Comparison of ENCODE assay signal across 10 mouse cellular contexts in genomic region chr9:52472859-52473258, GRCm38 (mm10).
DNase-seq lines count a peak whose midpoint lies in the region; ATAC-seq and TF ChIP-seq lines count a peak whose summit lies in the region.
"Had no signal": no experiment of that assay in that cellular context is flagged by ENCODE, and none has a peak within 500 bp of the region (broad histone marks: within the 10 kb centered on the region; RNA-seq: fewer than 3 reads in every experiment).

No protein-coding gene starts in this region.

- peak; percentile 20 for DNase-seq in adrenal gland, postnatal 10 days
- DNase-seq in adrenal gland, postnatal 4 days (ENCODE audit: low spot score in 2 of 2) = no peak
- peak; percentile 14 to 40 for DNase-seq in left cerebral cortex, adult 2 months (ENCODE audit: extremely low spot score in 1 of 2, low spot score in 2 of 2)
- DNase-seq in left cerebral cortex, postnatal 10 days (ENCODE audit: extremely low spot score in 1 of 2, low spot score in 2 of 2) = no peak
- DNase-seq in cerebellum, postnatal 10 days = peak; percentile 76 to 83
- peak; percentile 30 to 45 for DNase-seq in left cerebral cortex, postnatal 36 days (ENCODE audit: low spot score in 2 of 2)
- DNase-seq in urinary bladder, postnatal 25 days (ENCODE audit: low spot score) = no peak
- DNase-seq: gastrocnemius, adult 2 months had no signal

- no peak for TF ChIP-seq CTCF in left cerebral cortex, adult 2 months (IDR thresholded peaks at IDR 0.05)

- no peak overlapping the region for H3K27ac ChIP-seq in left cerebral cortex, adult 2 months
- H3K27ac ChIP-seq: gastrocnemius, adult 2 months; lung, embryonic 15.5 days had no signal

- no peak for ATAC-seq in monocyte, adult 5-6 weeks (replicated peaks; ENCODE audit: insufficient number of reproducible peaks, low FRiP score, low TSS enrichment, poor library complexity, severe bottlenecking)

- H3K4me3 ChIP-seq in left cerebral cortex, adult 2 months = no peak overlapping the region
- H3K4me3 ChIP-seq: gastrocnemius, adult 2 months; lung, embryonic 15.5 days had no signal

- intact Hi-C loops in left cerebral cortex, adult 2 months (cut with DNase I) = no loop called here
- intact Hi-C loops in left cerebral cortex, postnatal 10 days (cut with DNase I) = no loop called here
- intact Hi-C loops in left cerebral cortex, postnatal 36 days (cut with DNase I) = no loop called here

Comparison
In these comparisons a context has a peak if more than half of its experiments do, and no peak if none do; other contexts are left out.
1. DNase-seq: peak in adrenal gland, postnatal 10 days (single experiment), left cerebral cortex, adult 2 months (2 of 2), cerebellum, postnatal 10 days (2 of 2) and left cerebral cortex, postnatal 36 days (2 of 2); none in adrenal gland, postnatal 4 days (0 of 2), left cerebral cortex, postnatal 10 days (0 of 2) and urinary bladder, postnatal 25 days (single experiment).